Mouse (Mus musculus) thymus, postnatal 25 days (tissue): ENCODE results near the gene Med12l.

Experiments
- DNase-seq: peaks from one replicate; pipeline ENCODE4 v3.0.0; 2022

The Med12l gene

DNA sequence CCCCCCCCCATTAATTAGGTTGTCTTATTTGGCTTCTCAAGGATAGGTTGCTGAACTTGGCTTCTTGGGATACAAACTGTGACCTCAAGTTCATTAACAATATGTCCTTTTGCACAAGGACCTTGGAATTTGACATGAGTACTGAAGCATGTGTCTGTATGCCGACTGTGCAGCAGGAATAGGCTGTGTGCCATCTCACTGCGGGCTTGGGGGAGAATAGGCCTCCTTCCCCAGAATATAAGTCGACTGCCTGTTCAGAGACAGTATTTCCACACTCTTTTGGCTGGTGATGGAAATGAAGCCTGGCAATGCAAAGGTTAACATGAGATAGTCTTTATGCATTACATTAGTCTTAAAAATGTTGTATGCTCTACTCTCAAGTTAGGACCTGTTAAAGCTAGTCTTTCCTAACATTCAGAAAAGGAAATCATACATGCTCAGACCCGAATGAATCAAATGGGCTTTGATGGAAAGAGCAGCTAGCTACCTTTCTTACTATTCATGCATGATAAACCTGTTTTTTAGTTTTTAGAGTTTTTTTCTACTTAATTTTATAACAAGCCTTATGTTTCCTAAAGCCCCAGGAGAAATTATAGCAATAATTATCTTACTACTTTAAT, 191.8 kb downstream of the Med12l start:
- DNase-seq = no peak

DNA sequence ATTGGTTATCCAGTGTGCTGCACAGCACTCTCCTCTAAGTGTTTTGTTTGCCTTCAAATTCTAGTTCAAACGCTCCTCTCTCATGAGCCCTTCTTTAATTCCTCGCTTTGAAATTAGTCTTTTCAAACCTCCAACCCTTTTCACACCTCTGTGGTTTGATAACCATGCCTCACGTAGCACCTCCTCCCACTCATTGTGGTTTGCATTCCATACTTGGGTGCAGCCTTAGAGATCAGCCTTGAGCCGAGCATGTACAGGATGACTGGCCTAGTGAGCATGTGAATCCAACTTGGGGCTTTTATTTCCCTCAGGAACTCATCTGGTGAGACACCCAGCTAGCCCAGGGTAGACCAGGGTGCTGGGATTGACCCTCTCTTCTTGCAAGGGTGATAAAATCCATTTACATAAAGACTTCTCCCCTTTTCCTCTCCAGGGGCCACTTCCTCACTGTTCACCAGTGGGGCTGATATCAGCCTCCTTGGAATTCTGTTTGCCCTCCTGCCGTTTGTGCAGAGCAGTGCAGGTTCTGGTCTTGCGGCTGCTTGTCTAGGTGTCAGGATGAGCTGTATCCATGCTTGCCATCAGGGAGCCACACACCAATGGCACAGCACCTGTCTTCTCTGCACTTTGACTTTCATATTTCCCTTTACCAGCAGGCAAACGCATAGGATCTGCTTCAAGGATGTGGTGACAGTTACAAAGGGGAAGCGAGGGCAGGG, 198.3 kb downstream of the Med12l start:
- DNase-seq = no peak

DNA sequence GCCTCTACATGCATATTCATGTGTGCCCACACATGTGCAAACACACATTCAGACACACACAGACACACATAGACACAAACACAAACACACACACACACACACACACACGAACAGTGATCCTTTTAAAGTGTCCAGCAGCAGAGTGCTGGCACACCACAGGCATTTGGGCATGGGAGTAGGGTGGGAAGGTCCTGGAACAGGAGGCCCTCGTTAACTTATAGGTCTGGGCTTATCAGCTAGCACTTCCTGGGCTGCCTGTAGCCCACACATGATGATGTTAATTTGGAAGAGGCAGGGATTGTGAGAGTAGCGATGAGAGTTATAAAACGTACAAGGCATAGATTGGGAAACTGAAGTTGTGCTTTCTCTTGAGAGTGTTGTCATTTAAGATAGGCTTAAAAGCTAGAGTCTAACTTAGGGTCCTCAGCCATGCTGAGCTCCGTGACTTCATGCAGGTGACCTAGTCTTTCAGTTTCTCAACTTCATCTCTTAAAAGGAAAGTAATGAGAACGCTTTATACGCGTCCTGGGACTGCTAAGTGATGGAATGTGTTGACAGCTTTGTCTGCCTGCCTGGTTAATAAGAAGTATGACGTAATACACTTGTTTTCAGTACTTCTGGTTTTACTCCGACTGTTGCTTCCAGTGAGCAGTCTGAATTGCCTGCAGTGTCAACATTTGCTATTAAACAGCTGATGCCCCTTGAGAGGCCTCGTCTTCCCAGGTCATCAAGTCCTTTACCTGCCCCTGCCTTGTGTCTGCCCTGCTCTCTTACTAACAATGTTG, 199.3 kb downstream of the Med12l start:
- no peak for DNase-seq

DNA sequence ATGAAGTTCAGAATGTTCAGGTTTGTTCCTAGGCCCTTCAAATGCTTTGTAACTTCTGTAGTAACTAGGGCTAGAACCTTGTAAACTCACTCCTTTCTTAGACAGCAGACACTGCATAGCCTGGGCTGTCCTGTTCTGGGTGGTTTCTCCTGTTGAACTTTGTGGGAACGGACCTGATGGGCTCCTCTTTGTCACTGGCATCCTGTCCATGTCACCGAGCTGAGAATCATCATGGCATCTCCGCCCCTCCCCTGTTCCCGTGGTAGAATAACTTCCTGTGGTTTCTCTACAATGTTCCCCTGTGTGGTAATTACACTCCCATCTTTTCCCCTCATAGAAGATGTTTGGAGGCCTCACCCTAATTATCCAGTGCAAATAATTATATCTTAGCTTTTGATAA, 200.3 kb downstream of the Med12l start:
- peak; percentile 60 for DNase-seq

DNA sequence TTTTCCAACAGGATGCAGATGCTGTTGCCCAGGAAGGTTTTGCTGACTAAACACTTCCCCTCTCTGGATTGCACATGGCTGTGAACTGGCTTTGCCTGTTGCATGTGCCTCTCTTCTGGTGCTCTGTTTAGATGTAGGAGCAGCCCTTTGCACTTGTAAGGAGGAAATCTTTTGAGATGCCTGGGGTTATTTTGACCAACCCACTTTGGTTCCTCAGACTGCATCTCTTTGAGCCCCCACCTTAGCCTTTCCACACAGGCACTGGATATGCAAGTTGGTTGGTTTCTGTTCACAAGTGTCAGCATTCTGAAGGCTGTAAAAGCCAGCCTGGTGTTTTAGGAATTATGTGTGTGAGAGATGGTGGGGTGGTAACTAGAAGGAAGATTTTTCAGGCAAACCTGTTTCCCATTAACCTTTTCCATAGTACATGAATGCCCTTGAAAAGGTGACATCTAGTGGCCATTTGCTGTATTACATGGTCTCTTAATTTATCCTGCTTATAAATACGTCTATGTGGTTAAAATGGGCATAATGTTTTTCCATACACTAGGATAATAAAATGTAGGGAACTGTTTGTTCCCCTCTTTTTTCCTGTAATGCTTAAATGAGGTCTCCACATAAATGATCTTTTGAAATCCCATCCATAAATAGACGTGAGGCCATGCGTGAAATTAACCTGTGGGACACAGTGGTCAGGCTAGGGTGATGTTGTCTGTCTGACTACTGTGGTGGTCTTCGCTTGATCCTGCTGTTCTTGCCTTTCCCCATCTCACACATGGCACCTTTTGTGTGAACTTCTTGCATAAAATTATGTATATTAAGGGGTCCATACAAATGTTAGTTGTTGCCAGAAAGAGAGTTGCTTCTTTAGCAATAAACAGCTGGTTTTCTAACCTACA, 203.3 kb downstream of the Med12l start:
- no peak for DNase-seq

DNA sequence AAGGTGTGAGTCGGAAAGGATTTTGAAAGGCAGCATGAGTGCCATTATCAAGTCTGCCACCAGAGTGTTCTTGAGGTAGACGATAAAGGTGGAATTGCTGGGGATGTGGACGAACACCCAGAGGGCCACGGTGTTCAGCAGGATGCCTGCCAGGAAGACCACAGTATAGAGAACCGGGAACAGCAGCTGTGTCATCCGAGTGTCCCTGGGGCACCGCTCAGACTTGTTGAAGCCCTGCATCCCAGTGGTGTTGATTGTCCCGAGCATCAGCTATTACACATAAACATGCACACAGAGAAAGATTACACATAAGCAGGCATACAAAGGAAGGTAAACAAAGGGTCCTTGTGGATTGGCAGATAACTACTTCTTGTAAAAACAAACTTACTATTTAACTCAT, 204.5 kb downstream of the Med12l start:
- no peak for DNase-seq

DNA sequence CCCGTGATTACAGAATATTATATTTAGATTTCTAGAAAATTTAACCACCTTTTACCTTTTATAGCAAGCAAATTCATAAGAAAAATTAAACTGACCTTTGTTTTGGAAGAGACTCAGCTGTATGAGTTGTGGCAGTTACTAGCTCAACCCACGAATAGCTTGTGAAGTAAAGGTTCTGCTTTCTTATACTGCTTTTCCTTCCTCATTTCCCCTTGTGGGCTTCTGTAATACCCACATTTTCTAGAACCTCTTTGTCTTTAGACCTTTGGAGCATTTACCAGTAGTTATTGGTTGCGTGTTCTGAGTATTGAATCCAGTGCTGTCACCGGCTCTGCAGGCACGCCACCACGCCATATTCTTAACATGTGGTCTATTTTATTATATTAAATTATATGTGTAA, 205.1 kb downstream of the Med12l start, which contains the start of gene P2ry13:
Gene P2ry13 (minus strand): TSS at position 156 of the 400 bp plus-strand sequence.
- DNase-seq = no peak

DNA sequence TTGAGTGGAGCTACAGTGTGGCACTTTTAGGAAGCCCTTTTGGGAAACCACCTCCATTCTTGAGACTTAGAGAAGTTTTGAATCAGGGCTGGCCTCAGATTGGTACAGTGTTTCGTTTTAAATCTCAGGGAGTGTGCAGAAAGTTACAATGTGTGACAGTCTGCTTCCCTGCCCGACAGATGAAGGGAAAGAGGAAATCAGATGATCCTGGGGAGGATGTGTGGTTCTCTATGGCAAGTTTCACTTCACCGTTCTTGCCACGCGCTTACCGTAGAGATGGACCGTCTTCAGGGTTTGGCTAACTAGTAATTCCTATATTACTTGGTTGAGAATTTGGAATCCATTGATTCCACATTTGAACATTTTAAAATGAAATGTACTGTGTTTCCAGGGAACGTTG, 206.2 kb downstream of the Med12l start:
- DNase-seq = no peak

DNA sequence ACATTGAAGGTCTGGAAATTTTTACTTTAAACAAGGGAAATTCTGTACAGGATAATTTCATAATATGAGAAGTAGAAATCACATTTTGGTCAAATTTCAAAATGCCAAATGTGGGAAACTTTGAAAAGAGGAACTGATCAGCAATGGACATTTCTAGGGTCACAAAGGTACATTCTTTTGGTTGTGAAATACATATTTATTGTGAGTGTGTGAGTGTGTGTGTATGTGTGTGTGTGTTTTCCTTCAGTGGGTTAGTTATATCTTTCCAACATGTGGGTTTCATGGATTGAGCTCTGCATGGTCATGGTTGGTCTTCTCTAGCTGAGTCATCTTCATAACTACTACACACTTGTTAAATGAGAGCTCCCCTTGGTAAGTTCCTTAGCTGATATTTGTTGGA, 206.8 kb downstream of the Med12l start:
- no peak for DNase-seq

DNA sequence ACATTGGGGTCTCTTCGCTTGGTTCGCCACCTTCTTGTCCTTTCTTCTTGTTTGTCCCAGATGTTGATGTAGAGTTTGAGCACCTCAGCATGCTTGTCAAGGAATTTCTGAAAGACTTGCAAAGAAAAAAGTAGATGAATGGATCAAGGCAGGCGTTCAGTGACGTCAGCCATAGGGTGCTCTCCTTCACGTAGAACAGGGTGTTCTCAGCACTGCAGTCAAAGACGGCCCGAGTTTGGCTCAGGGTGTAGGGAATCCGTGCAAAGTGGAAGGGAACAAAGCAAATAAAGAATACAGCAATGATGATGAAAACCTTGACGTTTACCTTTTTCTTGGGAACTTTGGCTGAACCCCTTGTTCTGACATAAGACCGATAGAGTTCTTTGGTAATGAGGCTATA, 211.6 kb downstream of the Med12l start:
- DNase-seq = no peak

DNA sequence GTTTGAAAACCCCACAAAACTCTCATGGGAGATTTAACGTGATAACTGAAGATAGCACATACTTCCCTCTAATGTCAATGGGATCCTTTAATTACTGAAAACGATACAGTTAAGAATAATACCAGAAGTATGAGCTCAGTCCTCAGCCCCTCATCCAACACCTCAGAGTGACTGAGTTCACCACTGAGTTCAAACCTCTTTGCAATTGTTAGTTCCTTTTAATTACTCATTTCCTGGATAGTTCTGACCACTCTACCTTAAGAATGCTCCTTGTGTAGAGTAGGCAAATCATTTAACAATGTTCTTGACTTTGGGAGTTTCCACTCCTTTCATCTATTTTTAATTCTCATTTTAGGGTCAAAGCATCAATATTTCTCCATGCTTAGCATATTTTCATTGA, 213.7 kb downstream of the Med12l start:
- no peak for DNase-seq

DNA sequence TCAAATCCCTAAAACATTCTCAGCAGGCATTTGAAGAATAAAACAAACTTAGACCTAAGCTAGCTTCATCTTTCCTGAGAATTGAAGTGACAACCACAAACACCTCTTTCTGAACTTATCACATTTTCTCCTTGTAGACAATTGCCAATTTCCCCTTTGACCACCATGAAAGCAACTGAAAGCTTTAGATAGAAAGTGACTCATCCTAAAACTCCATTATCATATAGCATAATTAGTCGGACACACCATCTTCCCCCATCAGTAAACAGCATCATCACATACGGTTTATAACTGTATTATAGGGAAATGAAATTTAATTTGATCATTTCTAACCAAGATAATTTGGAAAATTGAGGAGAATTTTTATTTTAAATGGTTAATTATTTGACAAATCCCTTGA, 216.7 kb downstream of the Med12l start:
- DNase-seq = no peak

DNA sequence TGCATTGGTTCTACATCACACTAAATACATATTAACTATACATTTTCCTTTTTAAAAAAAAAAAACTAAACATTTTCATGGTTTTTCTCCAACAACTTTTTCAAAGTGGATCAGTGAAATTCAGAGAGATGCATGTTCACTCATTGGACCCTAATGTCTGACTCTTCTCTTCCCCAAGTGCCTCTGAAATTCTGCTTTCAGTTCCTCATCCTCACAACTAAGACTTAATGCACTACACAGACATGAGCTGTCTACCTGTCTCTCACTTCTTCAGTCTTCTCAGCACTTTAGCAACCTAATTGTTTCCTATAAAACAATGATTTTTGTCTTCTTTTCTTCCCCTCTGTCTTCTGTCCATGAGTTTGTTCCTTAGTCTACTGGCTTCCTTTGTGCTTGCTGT, 219.8 kb downstream of the Med12l start:
- no peak for DNase-seq

DNA sequence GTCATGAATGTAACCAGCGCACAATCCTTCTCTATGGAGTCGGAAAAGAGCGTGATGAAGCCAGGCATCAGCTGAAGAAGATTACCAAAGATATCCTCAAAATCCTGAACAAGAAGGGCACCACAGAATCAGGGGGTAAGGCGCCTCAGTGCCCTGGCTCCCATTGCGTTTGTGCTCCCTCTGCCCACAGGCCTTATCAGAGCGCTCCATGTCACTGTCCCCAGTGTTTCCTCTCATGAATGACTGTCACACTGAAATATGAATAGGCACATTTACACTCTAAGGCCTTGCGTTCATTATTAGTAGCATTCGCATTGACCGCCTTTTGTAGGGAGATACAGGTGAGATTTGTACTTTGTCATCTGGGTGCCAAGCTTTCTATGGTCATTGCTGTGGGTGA, 222.1 kb downstream of the Med12l start:
- DNase-seq = no peak

DNA sequence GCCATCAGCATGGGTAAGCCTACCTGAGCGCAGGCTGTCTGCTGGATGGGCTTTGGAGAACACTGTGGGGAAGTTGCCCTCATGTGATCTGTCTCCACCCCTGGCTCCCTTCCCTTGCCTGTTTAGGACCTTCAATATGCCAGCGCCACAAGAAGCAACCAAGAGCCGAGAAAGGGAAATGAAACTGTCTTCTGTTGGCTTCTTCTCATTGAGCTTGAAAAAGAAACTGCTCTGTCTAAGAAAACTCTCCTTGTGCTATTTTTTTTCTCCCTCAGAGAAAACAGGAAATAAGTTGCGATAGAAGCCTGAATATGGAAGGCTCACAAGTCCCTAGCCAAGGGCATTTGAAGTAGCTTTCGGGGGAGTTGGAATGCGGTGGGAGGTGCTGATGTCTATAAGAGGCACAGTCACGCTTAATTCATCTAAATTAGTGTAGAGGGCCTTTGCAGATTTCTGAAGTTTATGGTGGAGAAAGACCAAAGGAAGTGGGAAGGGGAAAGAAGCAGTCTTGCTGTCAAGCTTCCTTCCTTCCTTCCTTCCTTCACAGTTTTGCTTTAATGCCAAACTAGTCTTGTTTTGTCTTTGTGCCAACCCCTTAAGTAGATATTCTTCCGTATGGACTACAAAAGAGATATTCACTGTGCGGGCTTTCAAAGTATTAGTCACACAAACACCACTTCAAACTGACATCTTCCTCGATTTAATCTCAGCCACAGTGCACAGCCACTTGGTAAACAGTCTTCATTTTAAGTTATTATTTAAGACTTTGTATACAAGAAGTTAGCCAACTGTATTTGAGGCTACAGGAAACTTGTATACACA, 223.3 kb downstream of the Med12l start:
- DNase-seq = peak; percentile 55

DNA sequence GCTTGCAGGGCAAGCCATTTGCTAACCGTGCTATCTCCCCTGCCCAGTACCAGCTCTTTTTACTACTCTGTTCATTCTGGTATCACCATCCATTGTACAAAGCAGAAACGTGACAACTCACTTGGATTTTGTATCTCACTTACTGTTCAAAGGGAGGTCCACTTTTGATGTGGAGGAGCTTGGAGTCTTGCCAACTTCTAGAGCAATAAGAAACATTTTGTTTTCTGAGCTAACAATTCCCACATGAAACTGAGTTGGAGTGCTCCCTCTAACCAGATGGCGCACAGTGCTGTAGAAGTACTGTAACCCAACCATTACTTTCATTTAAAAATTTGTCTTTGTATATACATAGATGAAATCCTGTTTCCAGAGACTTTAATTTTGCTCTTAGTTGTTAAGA, 225.3 kb downstream of the Med12l start:
- DNase-seq = no peak

DNA sequence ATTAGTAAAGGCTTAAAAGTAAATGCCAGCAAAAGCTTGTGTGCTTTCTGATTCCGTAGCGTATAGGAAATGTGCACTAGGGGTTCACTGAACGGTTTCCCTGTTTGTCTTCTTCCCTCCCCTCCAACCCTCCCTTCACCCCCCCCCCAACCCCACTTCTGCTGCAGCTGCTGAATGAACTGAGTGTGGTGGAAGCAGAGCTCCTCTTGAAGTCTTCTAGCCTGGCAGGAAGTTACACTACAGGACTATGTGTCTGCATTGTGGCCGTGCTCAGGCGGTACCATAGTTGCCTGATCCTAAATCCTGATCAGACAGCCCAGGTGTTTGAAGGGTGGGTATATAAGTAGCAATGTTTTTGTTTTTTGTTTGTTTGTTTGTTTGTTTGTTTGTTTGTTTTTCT, 229.3 kb downstream of the Med12l start:
- peak; percentile 60 for DNase-seq

DNA sequence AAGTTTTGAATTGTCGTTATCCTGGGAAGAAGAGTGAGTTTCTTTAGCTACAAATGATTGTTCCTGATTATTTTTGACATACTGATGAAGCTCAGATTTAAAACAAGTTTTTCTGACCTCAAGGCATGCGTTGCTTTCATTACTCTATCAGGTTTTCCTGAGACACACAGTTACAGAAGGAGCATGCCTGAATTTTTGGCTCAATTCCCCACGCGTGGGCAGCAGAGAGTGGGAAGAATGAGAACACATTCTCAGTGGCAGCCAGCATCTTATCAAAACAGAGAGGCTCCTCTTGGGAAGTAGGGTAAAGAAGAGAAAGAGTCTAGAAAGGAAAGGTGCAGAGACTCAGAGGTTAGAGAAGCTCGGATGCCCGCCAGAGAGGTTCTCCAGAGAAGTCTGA, 237.8 kb downstream of the Med12l start:
- no peak for DNase-seq

DNA sequence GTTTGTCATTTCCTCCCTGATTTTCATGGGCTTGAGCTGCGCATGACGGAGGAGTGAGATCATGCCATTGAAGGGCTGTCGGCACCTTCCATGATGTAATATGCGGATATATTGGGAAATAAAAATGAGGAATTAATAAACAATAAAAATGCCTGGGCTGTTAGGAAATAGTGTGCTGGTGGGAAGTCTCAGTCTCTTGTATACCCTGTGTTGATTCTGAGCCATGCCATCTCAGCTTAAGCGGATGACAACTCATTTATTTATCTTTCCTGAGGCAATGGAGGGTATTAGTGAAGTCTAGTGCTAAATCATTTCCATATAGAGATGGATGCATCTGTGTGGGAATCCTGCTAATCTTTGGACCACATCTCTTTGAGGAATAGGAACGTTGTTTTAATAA, 242.4 kb downstream of the Med12l start:
- no peak for DNase-seq

DNA sequence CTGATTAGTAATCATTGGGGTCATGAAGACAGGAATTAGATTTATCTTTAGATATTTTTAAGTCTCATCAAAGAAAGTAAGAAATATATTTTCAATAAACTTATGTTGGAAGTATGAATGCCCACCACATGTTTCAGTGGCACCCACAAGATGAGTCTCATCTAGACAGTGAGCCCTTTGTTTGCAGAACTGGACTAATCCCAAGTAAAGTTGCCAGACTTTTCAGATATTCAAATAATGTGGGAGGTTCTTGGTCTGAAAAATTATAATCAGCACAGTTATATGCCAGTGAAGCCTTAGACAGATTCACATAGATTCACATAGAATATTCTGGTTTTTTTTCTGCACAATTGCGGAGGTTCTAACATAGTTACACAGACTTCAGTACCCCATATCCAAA, 244.8 kb downstream of the Med12l start:
- DNase-seq = no peak

DNA sequence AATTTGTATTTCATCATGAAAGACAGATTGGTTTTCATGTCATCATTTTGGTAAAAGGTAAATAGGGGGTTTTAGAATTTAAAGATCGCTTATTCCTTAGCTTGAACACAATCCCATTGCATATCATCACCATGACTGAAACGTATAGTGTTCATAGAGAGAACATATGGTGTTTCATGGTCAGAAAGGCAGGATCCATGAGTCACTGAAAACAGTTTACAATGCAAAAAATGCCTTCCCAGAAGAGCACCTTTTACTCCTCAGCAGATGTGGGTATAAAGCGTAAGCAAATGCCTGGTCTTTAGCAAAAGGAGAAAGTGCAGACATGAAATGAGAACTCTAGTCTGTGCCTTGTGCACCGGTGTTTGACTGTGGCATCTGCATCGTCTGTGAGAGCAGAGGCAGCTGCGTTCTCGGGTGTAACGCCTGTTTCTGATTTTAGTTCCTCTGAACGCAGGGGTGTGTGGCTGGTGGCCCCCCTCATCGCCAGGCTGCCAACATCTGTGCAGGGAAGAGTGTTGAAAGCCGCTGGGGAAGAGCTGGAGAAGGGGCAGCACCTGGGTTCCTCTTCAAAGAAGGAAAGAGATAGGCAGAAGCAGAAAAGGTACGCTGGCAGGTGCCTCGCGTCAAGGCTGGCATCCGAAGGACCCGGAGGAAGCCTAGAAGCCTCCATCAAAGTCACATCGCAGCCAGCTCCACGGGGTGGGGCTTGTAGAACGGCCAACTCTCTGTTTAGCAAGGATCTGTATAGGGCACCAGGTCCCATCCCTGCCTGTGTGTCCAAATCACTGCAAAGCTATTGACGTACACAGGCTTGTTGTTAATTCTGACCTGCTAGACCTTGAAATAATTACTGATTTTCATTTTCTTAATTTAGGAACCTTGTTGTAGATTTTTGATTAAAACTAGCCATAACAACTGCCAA, 252.4 kb downstream of the Med12l start:
- DNase-seq = peak; percentile 87
